Mouse (Mus musculus): ENCODE data around the gene Olfr1346.

GRCm38 (mm10) chr7:6508648-6509047, 41.7 kb downstream of the Olfr1346 start, which contains the start of gene Olfr1348:
- TF ChIP-seq CTCF (IDR thresholded peaks at IDR 0.05; ENCODE audit: low read depth) = no peak
- TF ChIP-seq EP300 (IDR thresholded peaks at IDR 0.05; ENCODE audit: low read depth) = no peak

Measured in liver, postnatal 0 days (tissue).